Mouse (Mus musculus): Measurements from ENCODE around the gene Flt1.

- TF ChIP-seq EP300 (IDR thresholded peaks at IDR 0.05; ENCODE audit: low read depth in 1 of 2, low read length in 2 of 2) = no peak
- no peak for TF ChIP-seq POLR2AphosphoS2 (IDR thresholded peaks at IDR 0.05; ENCODE audit: low read length)
- no peak for TF ChIP-seq NELFE (IDR thresholded peaks at IDR 0.05; ENCODE audit: low read depth, low read length)
- TF ChIP-seq MYC (IDR thresholded peaks at IDR 0.05; ENCODE audit: low read depth, low read length) = no peak
- TF ChIP-seq POLR2A (IDR thresholded peaks at IDR 0.05; ENCODE audit: control insufficient read depth in 1 of 2, insufficient read depth in 1 of 2, low read depth in 1 of 2, low read length in 2 of 2, poor library complexity in 1 of 2) = no peak
- TF ChIP-seq USF1 (IDR thresholded peaks at IDR 0.05; ENCODE audit: low read depth, low read length) = no peak
- TF ChIP-seq MAX (IDR thresholded peaks at IDR 0.05; ENCODE audit: low read length) = no peak
- no peak for TF ChIP-seq CHD1 (IDR thresholded peaks at IDR 0.05; ENCODE audit: low read depth, low read length)
- TF ChIP-seq TAL1 (IDR thresholded peaks at IDR 0.05; ENCODE audit: low read length) = no peak
- no peak for TF ChIP-seq CHD2 (IDR thresholded peaks at IDR 0.05; ENCODE audit: low read length)
These were observed 89.9 kb downstream of the Flt1 start for GRCm38 (mm10) chr5:147635883-147636282.

Data from MEL (cell line).